Mouse (Mus musculus) MEL (cell line): ENCODE data around the gene Epha5. TPM values are rescaled to one million over a fixed set of nuclear protein-coding genes. Genes with fewer than 3 reads are reported as not detected.

Experiments
- DNase-seq: peaks from one replicate; pipeline ENCODE4 v3.0.0; 2011; ENCODE audit warnings: low read depth, low spot score
- H3K27ac ChIP-seq: 2 replicates; pipeline ENCODE4 v1.5.1; 2012; ENCODE audit warnings: low read depth, mild to moderate bottlenecking, control low read depth, low read length, moderate library complexity; ENCODE audit not compliant: control insufficient read depth
- H3K27me3 ChIP-seq, 2 experiments: fragments of 150-350 bp in 1 of 2; sonication (generic) in 1 of 2; 2 replicates each; pipeline ENCODE4 v1.6.1; 2012; ENCODE audit warnings: low read length in 2 of 2, mild to moderate bottlenecking in 2 of 2, improper control_type of control experiment in 1 of 2, moderate library complexity in 1 of 2; ENCODE audit not compliant: insufficient read depth in 2 of 2, control insufficient read depth in 1 of 2
- H3K36me3 ChIP-seq, 2 experiments: 2 replicates each; pipeline ENCODE4 v1.6.1; 2012 to 2014; ENCODE audit warnings: low read length in 2 of 2, improper control_type of control experiment in 1 of 2, inconsistent platforms in 1 of 2, mild to moderate bottlenecking in 1 of 2; ENCODE audit not compliant: insufficient read depth in 2 of 2, control insufficient read depth in 1 of 2
- H3K4me1 ChIP-seq, 2 experiments: fragments of 150-350 bp in 1 of 2; sonication (generic) in 1 of 2; 2 replicates each; pipeline ENCODE4 v1.6.1; 2012; ENCODE audit warnings: low read length in 2 of 2, improper control_type of control experiment in 1 of 2, mild to moderate bottlenecking in 1 of 2; ENCODE audit not compliant: insufficient read depth in 2 of 2, control insufficient read depth in 1 of 2
- H3K4me3 ChIP-seq, 2 experiments: fragments of 150-350 bp in 1 of 2; sonication (generic) in 1 of 2; 2 replicates each; pipeline ENCODE4 v1.5.1; 2012; ENCODE audit warnings: low read depth in 2 of 2, low read length in 2 of 2, mild to moderate bottlenecking in 2 of 2, moderate library complexity in 2 of 2, control low read depth in 1 of 2, improper control_type of control experiment in 1 of 2; ENCODE audit not compliant: control insufficient read depth in 1 of 2, insufficient read depth in 1 of 2
- H3K79me2 ChIP-seq: 2 replicates; pipeline ENCODE4 v1.6.1; 2012; ENCODE audit warnings: mild to moderate bottlenecking, low read length, moderate library complexity; ENCODE audit not compliant: control insufficient read depth, poor library complexity, insufficient read depth
- H3K9ac ChIP-seq: 2 replicates; pipeline ENCODE4 v1.6.1; 2012; ENCODE audit warnings: low read depth, mild to moderate bottlenecking, control low read depth, low read length, moderate library complexity; ENCODE audit not compliant: control insufficient read depth, poor library complexity, severe bottlenecking
- H3K9me3 ChIP-seq: fragments of 150-350 bp; sonication (generic); replicated peaks from 2 replicates; pipeline ENCODE4 v1.6.1; 2012; ENCODE audit warnings: mild to moderate bottlenecking, low read length, improper control_type of control experiment, moderate library complexity; ENCODE audit not compliant: insufficient read depth
- BHLHE40 ChIP-seq: IDR thresholded peaks from 2 replicates; pipeline ENCODE4 v1.6.1; 2012; ENCODE audit warnings: low read depth, mild to moderate bottlenecking, inconsistent platforms, low read length, improper control_type of control experiment, borderline replicate concordance
- CHD1 ChIP-seq: IDR thresholded peaks from 2 replicates; pipeline ENCODE4 v1.6.1; 2012; ENCODE audit warnings: low read depth, mild to moderate bottlenecking, inconsistent platforms, low read length, improper control_type of control experiment
- ETS1 ChIP-seq: IDR thresholded peaks from 2 replicates; pipeline ENCODE4 v1.6.1; 2012; ENCODE audit warnings: low read depth, mild to moderate bottlenecking, inconsistent platforms, low read length, improper control_type of control experiment, moderate library complexity
- GATA1 ChIP-seq: IDR thresholded peaks from 2 replicates; pipeline ENCODE4 v1.6.1; 2011; ENCODE audit warnings: low read depth, low read length, improper control_type of control experiment
- HCFC1 ChIP-seq: IDR thresholded peaks from 2 replicates; pipeline ENCODE4 v1.6.1; 2012; ENCODE audit warnings: low read depth, mild to moderate bottlenecking, inconsistent platforms, low read length, improper control_type of control experiment, moderate library complexity
- JUND ChIP-seq: IDR thresholded peaks from 2 replicates; pipeline ENCODE4 v1.6.1; 2011; ENCODE audit warnings: low read depth, mild to moderate bottlenecking, improper control_type of control experiment, low read length
- KAT2A ChIP-seq: conservative IDR thresholded peaks from 2 replicates; pipeline ENCODE4 v1.6.1; 2012; ENCODE audit warnings: low read depth, low read length, improper control_type of control experiment, inconsistent platforms
- MAFK ChIP-seq: IDR thresholded peaks from 2 replicates; pipeline ENCODE4 v1.6.1; 2011; ENCODE audit warnings: low read depth, mild to moderate bottlenecking, low read length, improper control_type of control experiment, borderline replicate concordance
- MEF2A ChIP-seq: IDR thresholded peaks from 2 replicates; pipeline ENCODE4 v1.6.1; 2014; ENCODE audit warnings: low read depth, mild to moderate bottlenecking, inconsistent platforms, low read length, improper control_type of control experiment; ENCODE audit not compliant: poor library complexity, insufficient replicate concordance, severe bottlenecking; ENCODE audit errors: extremely low read depth
- MYB ChIP-seq: IDR thresholded peaks from 2 replicates; pipeline ENCODE4 v1.6.1; 2011; ENCODE audit warnings: mild to moderate bottlenecking, low read depth, low read length, improper control_type of control experiment
- NELFE ChIP-seq: IDR thresholded peaks from 2 replicates; pipeline ENCODE4 v1.6.1; 2011; ENCODE audit warnings: low read depth, low read length, improper control_type of control experiment
- NRF1 ChIP-seq: IDR thresholded peaks from 2 replicates; pipeline ENCODE4 v1.6.1; 2014; ENCODE audit warnings: low read depth, mild to moderate bottlenecking, inconsistent platforms, low read length, improper control_type of control experiment, moderate library complexity; ENCODE audit not compliant: poor library complexity, insufficient read depth, severe bottlenecking
- POLR2A ChIP-seq, 2 experiments: IDR thresholded peaks; 2 replicates each; pipeline ENCODE4 v1.6.1; 2011 to 2012; ENCODE audit warnings: low read length in 2 of 2, mild to moderate bottlenecking in 2 of 2, control low read depth in 1 of 2, improper control_type of control experiment in 1 of 2, low read depth in 1 of 2, moderate library complexity in 1 of 2; ENCODE audit not compliant: control insufficient read depth in 1 of 2, insufficient read depth in 1 of 2, poor library complexity in 1 of 2
- RCOR1 ChIP-seq: IDR thresholded peaks from 2 replicates; pipeline ENCODE4 v1.6.1; 2012; ENCODE audit warnings: low read depth, mild to moderate bottlenecking, inconsistent platforms, low read length, improper control_type of control experiment
- TAL1 ChIP-seq: IDR thresholded peaks from 2 replicates; pipeline ENCODE4 v1.6.1; 2012; ENCODE audit warnings: mild to moderate bottlenecking, inconsistent platforms, low read length, moderate library complexity, mixed read lengths
- TBP ChIP-seq: IDR thresholded peaks from 2 replicates; pipeline ENCODE4 v1.8.0; 2011; ENCODE audit warnings: low read depth, low read length, improper control_type of control experiment
- TCF12 ChIP-seq: IDR thresholded peaks from 2 replicates; pipeline ENCODE4 v1.6.1; 2014; ENCODE audit warnings: low read depth, mild to moderate bottlenecking, inconsistent platforms, low read length, improper control_type of control experiment, moderate library complexity
- ZMIZ1 ChIP-seq: IDR thresholded peaks from 2 replicates; pipeline ENCODE4 v1.6.1; 2012; ENCODE audit warnings: low read depth, mild to moderate bottlenecking, inconsistent platforms, low read length, improper control_type of control experiment, moderate library complexity
- ZNF384 ChIP-seq: IDR thresholded peaks from 2 replicates; pipeline ENCODE4 v1.6.1; 2012; ENCODE audit warnings: low read depth, mild to moderate bottlenecking, inconsistent platforms, low read length, improper control_type of control experiment
- polyA plus RNA-seq, 2 experiments: library from polyadenylated mRNA; stranded (reverse) in 1 of 2; unstranded in 1 of 2; fragments of >175 nt in 1 of 2; fragments of >200 nt in 1 of 2; gene quantifications; 2 replicates each; pipeline versions ENCODE4 v1.2.1 to v1.2.4; 2012; ENCODE audit warnings: low replicate concordance in 2 of 2, low read depth in 1 of 2; ENCODE audit not compliant: insufficient read length in 2 of 2, insufficient read depth in 1 of 2, missing spikeins in 1 of 2
- total RNA-seq: library from RNA; depleted of rRNA; stranded (reverse); fragments of 300-350 nt; gene quantifications from 2 replicates; pipeline ENCODE4 v1.2.3, GENCODE M21; 2012

Gene Epha5
- total and polyA plus RNA-seq, 3 experiments: not detected

GRCm38 (mm10) chr5:84408370-84408769 lies 8.8 kb downstream of the Epha5 start:
- DNase-seq: no peak
- Histone ChIP-seq H3K4me3 (no peak overlapping the region), H3K9ac (no peak overlapping the region), H3K4me1 (no peaks in the 10 kb centered on the region), H3K27me3 (no peaks in the 10 kb centered on the region), H3K9me3 (no peaks in the 10 kb centered on the region), H3K27ac (no peak overlapping the region), H3K36me3 (no peaks in the 10 kb centered on the region), H3K79me2 (no peaks in the 10 kb centered on the region)
- no peak for TF ChIP-seq RCOR1
- TF ChIP-seq, all 39 proteins: peak for 0

- no peak for DNase-seq
- no peaks in the 10 kb centered on the region for H3K9me3 ChIP-seq
- H3K4me1 ChIP-seq: no peaks in the 10 kb centered on the region
- H3K36me3 ChIP-seq: no peaks in the 10 kb centered on the region
- H3K27me3 ChIP-seq: no peaks in the 10 kb centered on the region
- no peaks in the 10 kb centered on the region for H3K79me2 ChIP-seq
- H3K9ac ChIP-seq: no peak overlapping the region
- TF ChIP-seq MEF2A: no peak
- no peak for TF ChIP-seq NRF1
- no peak for TF ChIP-seq ZMIZ1
- TF ChIP-seq NELFE: no peak
- TF ChIP-seq, all 39 proteins: peak for 0
- Histone ChIP-seq H3K4me3 (no peak overlapping the region), H3K27ac (no peak overlapping the region)
These were observed 20.1 kb downstream of the Epha5 start for GRCm38 (mm10) chr5:84397085-84397484.

GRCm38 (mm10) chr5:84365334-84365733 lies 51.8 kb downstream of the Epha5 start:
- DNase-seq: no peak
- no peaks in the 10 kb centered on the region for H3K36me3 ChIP-seq
- no peak overlapping the region for H3K9ac ChIP-seq
- no peak overlapping the region for H3K27ac ChIP-seq
- no peaks in the 10 kb centered on the region for H3K9me3 ChIP-seq
- TF ChIP-seq TBP (no peak), TAL1 (no peak), BHLHE40 (no peak), MAFK (no peak), GATA1 (no peak), TCF12 (no peak), KAT2A (no peak), POLR2A (IDR thresholded peaks at IDR 0.05; ENCODE audit: control insufficient read depth in 1 of 2, insufficient read depth in 1 of 2, low read depth in 1 of 2, low read length in 2 of 2, poor library complexity in 1 of 2) (no peak), HCFC1 (no peak), ETS1 (no peak), MYB (no peak), JUND (no peak), ZNF384 (no peak), RCOR1 (no peak), CHD1 (no peak)
- no peak overlapping the region for H3K4me3 ChIP-seq
- H3K4me1 ChIP-seq: no peaks in the 10 kb centered on the region
- H3K27me3 ChIP-seq: no peaks in the 10 kb centered on the region
- H3K79me2 ChIP-seq: no peaks in the 10 kb centered on the region
